Mouse (Mus musculus) limb, embryonic 12.5 days (tissue): ENCODE results near the gene Txlna. TPM values are rescaled to one million over a fixed set of nuclear protein-coding genes. Genes with fewer than 3 reads are reported as not detected.

Source experiments
- ATAC-seq: fragments of 200-750 bp; cut with Nextera tagmentation; 2 replicates; pipeline ENCODE4 v1.8.0; 2017; ENCODE audit warnings: low read depth, moderate TSS enrichment; ENCODE audit not compliant: insufficient number of reproducible peaks, insufficient read depth, low FRiP score, low TSS enrichment
- H3K27ac ChIP-seq: fragments of 300-500 bp; sonication (generic); 2 replicates; pipeline ENCODE4 v1.5.1; 2016; ENCODE audit warnings: mild to moderate bottlenecking, moderate library complexity
- H3K27me3 ChIP-seq: fragments of 300-500 bp; sonication (generic); 2 replicates; pipeline ENCODE4 v1.6.1; 2016; ENCODE audit warnings: mild to moderate bottlenecking, moderate library complexity
- H3K36me3 ChIP-seq: fragments of 300-500 bp; sonication (generic); 2 replicates; pipeline ENCODE4 v1.6.1; 2016; ENCODE audit warnings: mild to moderate bottlenecking, moderate library complexity
- H3K4me1 ChIP-seq: fragments of 300-500 bp; sonication (generic); replicated peaks from 2 replicates; pipeline ENCODE4 v1.6.1; 2016
- H3K4me2 ChIP-seq: fragments of 300-500 bp; sonication (generic); 2 replicates; pipeline ENCODE4 v1.6.1; 2016; ENCODE audit warnings: mild to moderate bottlenecking, moderate library complexity
- H3K4me3 ChIP-seq: fragments of 300-500 bp; sonication (generic); replicated peaks from 2 replicates; pipeline ENCODE4 v1.5.1; 2016; ENCODE audit warnings: mild to moderate bottlenecking
- H3K9ac ChIP-seq: fragments of 300-500 bp; sonication (generic); replicated peaks from 2 replicates; pipeline ENCODE4 v1.6.1; 2016; ENCODE audit warnings: mild to moderate bottlenecking, moderate library complexity
- H3K9me3 ChIP-seq: fragments of 300-500 bp; sonication (generic); 2 replicates; pipeline ENCODE4 v1.6.1; 2016; ENCODE audit warnings: mild to moderate bottlenecking, moderate library complexity
- WGBS: fragments of 180-500 bp; shearing (Covaris S2); methylation state at CpG from one replicate; pipeline ENCODE4 v1.1.7; 2016; 5-methylcytosine and 5-hydroxymethylcytosine counted together
- polyA plus RNA-seq: library from polyadenylated mRNA; unstranded; fragments of >200 nt; fragmentation: Nextera tagmentation; extraction: Ambion mirVana; gene quantifications from 2 replicates; pipeline ENCODE4 v1.2.1, GENCODE M21; 2016

Gene Txlna
- polyA plus RNA-seq, 1 experiment from 2014 or later: 109 TPM

DNA sequence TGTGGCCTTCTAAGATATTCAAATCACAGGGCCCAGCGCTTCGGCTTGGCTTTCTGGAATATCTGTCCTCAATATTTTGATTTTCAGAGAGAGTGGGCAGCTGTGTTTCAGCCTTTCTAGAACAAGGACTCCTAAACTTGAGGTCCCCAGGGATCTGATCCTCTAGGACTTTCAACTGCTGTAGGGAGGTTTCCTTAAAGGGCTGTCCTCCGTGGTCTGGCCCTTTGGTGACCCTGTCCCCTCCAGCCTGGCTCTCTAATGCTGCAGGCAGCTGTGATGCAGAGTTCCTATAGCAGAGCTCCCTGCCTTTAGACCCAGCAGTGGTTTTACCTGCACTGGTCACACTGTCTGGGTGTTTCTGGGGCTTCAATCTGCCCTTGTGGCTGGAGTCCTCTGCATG, 24.2 kb downstream of the Txlna start:
- no peak overlapping the region for H3K9ac ChIP-seq
- no peak overlapping the region for H3K4me2 ChIP-seq
- peaks cover 26% of the 10 kb centered on the region for H3K36me3 ChIP-seq
- ATAC-seq: no peak
- no peaks in the 10 kb centered on the region for H3K27me3 ChIP-seq
- WGBS: 92% methylated on average over 3 of the region's 3 CpGs
- H3K27ac ChIP-seq: no peak overlapping the region
- H3K9me3 ChIP-seq: no peaks in the 10 kb centered on the region
- peaks cover 8% of the 10 kb centered on the region for H3K4me1 ChIP-seq
- H3K4me3 ChIP-seq: no peak overlapping the region

GRCm38 (mm10) chr4:129615801-129616290, 25.0 kb downstream of the Txlna start:
- Histone ChIP-seq H3K27me3 (no peaks in the 10 kb centered on the region), H3K4me3 (no peak overlapping the region), H3K4me2 (no peak overlapping the region), H3K36me3 (peaks cover 23% of the 10 kb centered on the region), H3K4me1 (peaks cover 8% of the 10 kb centered on the region), H3K27ac (no peak overlapping the region), H3K9ac (0 out of 2 replicates have a peak overlapping the region, but pooled peaks have one; percentile 23), H3K9me3 (no peaks in the 10 kb centered on the region)
- ATAC-seq: no peak
- WGBS: 91% methylated on average over 9 of the region's 9 CpGs

GRCm38 (mm10) chr4:129614093-129614492, 26.8 kb downstream of the Txlna start, which contains the start of gene Dcdc2b:
Gene Dcdc2b, minus strand, starts transcription at chr4:129614257.
- 86% methylated on average over 6 of the region's 6 CpGs for WGBS
- H3K36me3 ChIP-seq: peaks cover 30% of the 10 kb centered on the region
- no peaks in the 10 kb centered on the region for H3K9me3 ChIP-seq
- no peak within 1 kb of the TSS for H3K9ac ChIP-seq
- no peak within 1 kb of the TSS for H3K4me3 ChIP-seq
- H3K27ac ChIP-seq: no peak within 1 kb of the TSS
- H3K4me1 ChIP-seq: peaks cover 8% of the 10 kb centered on the region
- H3K27me3 ChIP-seq: no peaks in the 10 kb centered on the region
- ATAC-seq: no peak
- no peak within 1 kb of the TSS for H3K4me2 ChIP-seq

DNA sequence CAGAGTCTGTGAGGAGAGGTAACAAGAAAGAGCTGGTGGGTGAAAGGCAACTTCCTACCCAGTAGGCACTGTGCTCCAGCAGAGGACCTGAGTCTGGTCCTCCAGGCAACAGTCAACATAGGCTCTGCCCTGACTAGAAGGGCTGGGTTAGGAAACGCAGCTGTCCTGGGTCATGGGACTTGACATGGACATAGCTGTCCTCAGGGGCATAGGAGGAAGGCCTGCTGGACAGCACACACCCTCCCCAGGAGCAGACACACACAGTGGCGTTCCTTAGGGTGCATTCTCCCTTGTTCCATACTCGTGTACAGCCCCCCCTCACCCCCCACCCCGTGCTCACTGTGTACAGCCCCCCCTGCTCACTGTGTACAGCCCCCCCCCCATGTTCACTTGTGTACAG, 30.4 kb downstream of the Txlna start:
- Histone ChIP-seq H3K9ac (no peak overlapping the region), H3K27me3 (no peaks in the 10 kb centered on the region), H3K4me2 (no peak overlapping the region), H3K36me3 (peaks cover 42% of the 10 kb centered on the region), H3K9me3 (no peaks in the 10 kb centered on the region), H3K4me1 (no peaks in the 10 kb centered on the region), H3K27ac (no peak overlapping the region), H3K4me3 (no peak overlapping the region)
- ATAC-seq: 0 out of 2 replicates have a peak, but pooled peaks have one; percentile 45
- 68% methylated on average over 4 of the region's 4 CpGs for WGBS

GRCm38 (mm10) chr4:129610026-129610425, 30.8 kb downstream of the Txlna start:
- no peaks in the 10 kb centered on the region for H3K27me3 ChIP-seq
- 0 out of 2 replicates have a peak, but pooled peaks have one; percentile 2 for ATAC-seq
- WGBS: 75% methylated on average over 4 of the region's 4 CpGs
- peaks cover 45% of the 10 kb centered on the region for H3K36me3 ChIP-seq
- H3K4me2 ChIP-seq: no peak overlapping the region
- H3K9ac ChIP-seq: no peak overlapping the region
- H3K4me3 ChIP-seq: no peak overlapping the region
- H3K27ac ChIP-seq: no peak overlapping the region
- no peaks in the 10 kb centered on the region for H3K4me1 ChIP-seq
- no peaks in the 10 kb centered on the region for H3K9me3 ChIP-seq

DNA sequence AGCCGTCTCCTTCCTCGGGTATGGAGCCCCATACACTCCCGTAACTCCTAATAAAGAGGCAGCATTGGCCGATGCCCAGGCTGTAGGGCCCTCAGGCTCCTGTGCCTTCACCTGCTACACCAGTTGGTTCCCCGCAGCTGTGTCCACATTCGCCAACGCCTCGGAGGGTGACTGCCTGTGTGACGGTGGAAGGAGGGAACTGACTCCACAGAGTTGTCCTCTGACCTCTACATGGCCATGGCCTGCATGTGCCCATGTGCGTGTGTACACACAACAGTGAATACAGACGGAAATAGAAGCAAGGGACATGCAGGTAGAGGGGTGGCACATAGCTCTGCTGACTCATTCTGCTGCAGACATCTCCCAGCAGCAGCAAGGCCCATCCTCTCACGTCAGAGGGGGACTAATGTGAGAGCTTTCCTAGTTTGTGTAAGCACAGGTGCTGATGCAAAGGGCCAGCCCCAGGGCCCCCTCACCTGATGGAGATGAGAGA, 31.7 kb downstream of the Txlna start:
- H3K36me3 ChIP-seq: peaks cover 54% of the 10 kb centered on the region
- H3K4me2 ChIP-seq: no peak overlapping the region
- 86% methylated on average over 12 of the region's 12 CpGs for WGBS
- ATAC-seq: no peak; the same call in 1 of the 2 replicates
- H3K27ac ChIP-seq: no peak overlapping the region
- H3K4me3 ChIP-seq: no peak overlapping the region
- no peaks in the 10 kb centered on the region for H3K4me1 ChIP-seq
- no peak overlapping the region for H3K9ac ChIP-seq
- H3K9me3 ChIP-seq: no peaks in the 10 kb centered on the region
- H3K27me3 ChIP-seq: no peaks in the 10 kb centered on the region

DNA sequence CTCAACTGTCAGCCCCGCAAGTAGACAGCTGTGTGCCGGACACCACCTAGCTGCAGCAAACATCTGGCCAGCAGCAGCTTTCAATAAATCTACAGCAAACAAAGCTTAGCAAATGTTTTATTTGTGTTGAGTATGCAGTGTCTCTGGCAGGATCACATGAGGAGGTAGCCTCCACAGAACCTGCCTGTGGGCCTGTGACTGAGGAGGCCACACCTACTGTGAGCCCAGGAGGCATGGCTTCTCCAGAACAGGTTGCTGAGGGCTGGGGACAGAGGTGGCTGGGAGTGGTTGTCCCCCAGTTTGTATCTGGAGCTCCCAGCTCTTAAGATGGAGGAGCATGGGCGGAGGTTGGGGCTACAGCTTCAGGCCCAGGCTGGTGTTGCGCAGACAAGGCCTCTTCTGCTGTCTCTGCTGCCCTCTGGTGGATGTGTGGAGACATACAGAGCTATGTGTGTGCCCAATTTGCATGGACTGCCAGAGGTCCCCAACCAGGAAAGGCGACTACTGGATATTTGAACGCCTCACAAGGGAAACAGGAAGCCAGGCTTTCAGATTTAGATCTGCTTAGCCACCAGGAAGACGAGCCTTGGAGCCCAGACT, 32.3 kb downstream of the Txlna start:
- H3K9ac ChIP-seq: no peak overlapping the region; the same call in 1 of the 2 replicates
- H3K4me1 ChIP-seq: no peaks in the 10 kb centered on the region
- H3K27me3 ChIP-seq: no peaks in the 10 kb centered on the region
- no peak overlapping the region for H3K4me3 ChIP-seq
- peak overlapping the region; percentile 56; the same call in 1 of the 2 replicates for H3K27ac ChIP-seq
- WGBS: 37% methylated on average over 7 of the region's 7 CpGs
- H3K9me3 ChIP-seq: no peaks in the 10 kb centered on the region
- no peak overlapping the region for H3K4me2 ChIP-seq
- ATAC-seq: peak; percentile 58; the same call in 1 of the 2 replicates
- peaks cover 60% of the 10 kb centered on the region for H3K36me3 ChIP-seq

DNA sequence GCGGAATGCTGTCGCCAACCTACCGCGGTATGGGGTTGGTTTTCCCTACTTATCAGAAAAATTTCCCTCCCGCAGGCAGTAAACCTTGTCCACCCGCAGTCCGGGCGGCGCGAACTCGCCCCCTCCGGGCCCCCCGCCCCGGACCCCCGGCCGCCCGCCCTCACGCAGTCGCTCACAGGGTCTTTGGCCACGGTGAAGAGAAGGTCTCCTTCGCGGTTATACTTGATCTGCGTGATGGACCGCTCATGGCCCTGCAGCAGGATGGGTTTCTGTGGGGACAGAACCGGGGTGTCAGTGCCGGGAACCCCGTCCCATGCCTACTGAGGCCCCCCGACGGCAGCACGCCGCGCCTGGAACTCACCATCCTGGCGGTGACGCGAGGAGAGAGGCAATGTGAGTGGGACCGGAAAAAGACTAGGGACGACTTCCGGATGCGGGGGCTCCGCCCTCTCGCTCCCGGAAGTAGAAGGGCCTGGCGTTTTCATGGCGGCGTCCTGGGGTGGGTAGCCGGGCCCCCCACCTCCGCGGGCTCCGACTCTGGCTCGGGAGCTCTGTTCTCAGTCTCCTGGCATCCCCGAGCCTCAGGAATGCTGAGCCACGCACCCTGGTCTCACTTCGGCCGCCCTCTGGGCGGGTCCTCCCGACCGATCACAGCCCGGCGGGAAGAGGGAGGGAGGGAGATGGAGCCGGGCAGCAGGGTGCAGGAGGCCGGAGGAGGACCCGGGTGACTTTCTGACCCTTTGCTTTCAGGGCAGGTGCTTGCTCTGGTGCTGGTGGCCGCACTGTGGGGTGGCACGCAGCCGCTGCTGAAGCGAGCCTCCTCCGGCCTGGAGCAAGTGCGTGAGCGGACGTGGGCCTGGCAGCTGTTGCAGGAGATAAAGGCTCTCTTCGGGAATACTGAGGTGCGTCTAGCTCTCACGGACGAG, 40.4 kb downstream of the Txlna start, which contains the start of the genes Eif3i and Tmem234:
Gene Eif3i (minus strand): TSS at position 416 of the 926 bp plus-strand sequence.
Gene Tmem234 (plus strand): TSS at position 436 of the 926 bp plus-strand sequence.
- Histone ChIP-seq H3K4me3 (peak within 1 kb of the TSS; percentile 95), H3K9me3 (no peaks in the 10 kb centered on the region), H3K27me3 (no peaks in the 10 kb centered on the region), H3K4me1 (peaks cover 23% of the 10 kb centered on the region), H3K9ac (peak within 1 kb of the TSS; percentile 92), H3K27ac (peak within 1 kb of the TSS; percentile 66), H3K4me2 (peak within 1 kb of the TSS; percentile 83), H3K36me3 (peaks cover 65% of the 10 kb centered on the region)
- ATAC-seq: peak; percentile 79
- under 1% methylated on average over 74 of the region's 74 CpGs for WGBS

GRCm38 (mm10) chr4:129588865-129589264, 52.0 kb downstream of the Txlna start:
- Histone ChIP-seq H3K4me2 (no peak overlapping the region), H3K9ac (no peak overlapping the region), H3K4me3 (no peak overlapping the region), H3K9me3 (no peaks in the 10 kb centered on the region), H3K36me3 (peaks cover 40% of the 10 kb centered on the region), H3K27me3 (no peaks in the 10 kb centered on the region), H3K27ac (no peak overlapping the region), H3K4me1 (peaks cover 9% of the 10 kb centered on the region; the same call in 1 of the 2 replicates)
- no peak for ATAC-seq
- WGBS: 68% methylated on average over 4 of the region's 4 CpGs

DNA sequence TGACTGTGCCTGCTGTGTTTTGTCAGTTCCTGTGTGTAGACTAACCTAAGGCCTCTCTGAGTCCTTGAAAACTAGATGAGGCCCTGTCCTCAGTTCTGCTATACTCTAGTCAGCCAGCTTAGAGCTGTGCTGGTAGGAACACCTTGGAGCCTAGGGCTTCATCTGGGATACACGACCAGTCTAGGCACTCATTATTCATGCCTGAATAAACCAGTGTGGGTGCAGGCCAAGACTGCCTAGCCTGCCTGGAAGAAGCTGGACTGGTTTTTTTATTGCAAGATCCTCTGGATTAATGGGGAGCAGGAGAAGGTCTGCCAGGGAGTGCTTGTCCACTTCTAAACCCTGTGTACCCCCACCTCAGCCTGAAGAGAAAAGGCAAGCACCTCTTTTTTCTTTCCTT, 53.9 kb downstream of the Txlna start:
- Histone ChIP-seq H3K9ac (no peak overlapping the region), H3K4me2 (no peak overlapping the region), H3K4me1 (peaks cover 9% of the 10 kb centered on the region; the same call in 1 of the 2 replicates), H3K9me3 (no peaks in the 10 kb centered on the region), H3K27me3 (no peaks in the 10 kb centered on the region), H3K4me3 (no peak overlapping the region), H3K27ac (no peak overlapping the region), H3K36me3 (peaks cover 21% of the 10 kb centered on the region)
- no peak for ATAC-seq
- 58% methylated on average over 1 of the region's 1 CpGs for WGBS

- H3K27me3 ChIP-seq: no peaks in the 10 kb centered on the region
- H3K36me3 ChIP-seq: peaks cover 9% of the 10 kb centered on the region
- H3K27ac ChIP-seq: no peak overlapping the region
- peaks cover 9% of the 10 kb centered on the region; the same call in 1 of the 2 replicates for H3K4me1 ChIP-seq
- WGBS: 78% methylated on average over 9 of the region's 9 CpGs
- H3K4me3 ChIP-seq: peak overlapping the region; percentile 49
- H3K9me3 ChIP-seq: no peaks in the 10 kb centered on the region
- no peak overlapping the region for H3K9ac ChIP-seq
- ATAC-seq: no peak
- H3K4me2 ChIP-seq: peak overlapping the region; percentile 68
Measured at GRCm38 (mm10) chr4:129585773-129586172, 55.1 kb downstream of the Txlna start.
